Mouse (Mus musculus) stomach, postnatal 0 days (tissue): ENCODE measurements around the gene Tmem132d.

Experiments used
- CTCF ChIP-seq: IDR thresholded peaks from 2 replicates; pipeline ENCODE4 v1.5.1; 2016; ENCODE audit warnings: antibody characterized with exemption, low read depth, mild to moderate bottlenecking, moderate library complexity
- EP300 ChIP-seq: optimal IDR thresholded peaks from 2 replicates; pipeline ENCODE3; 2016; ENCODE audit warnings: antibody characterized with exemption

GRCm38 (mm10) chr5:128075456-128075855 is 357.4 kb downstream of the Tmem132d start:
- TF ChIP-seq CTCF: no peak
- TF ChIP-seq EP300: no peak
